Mouse (Mus musculus): ENCODE results near the gene Gm266.

DNA sequence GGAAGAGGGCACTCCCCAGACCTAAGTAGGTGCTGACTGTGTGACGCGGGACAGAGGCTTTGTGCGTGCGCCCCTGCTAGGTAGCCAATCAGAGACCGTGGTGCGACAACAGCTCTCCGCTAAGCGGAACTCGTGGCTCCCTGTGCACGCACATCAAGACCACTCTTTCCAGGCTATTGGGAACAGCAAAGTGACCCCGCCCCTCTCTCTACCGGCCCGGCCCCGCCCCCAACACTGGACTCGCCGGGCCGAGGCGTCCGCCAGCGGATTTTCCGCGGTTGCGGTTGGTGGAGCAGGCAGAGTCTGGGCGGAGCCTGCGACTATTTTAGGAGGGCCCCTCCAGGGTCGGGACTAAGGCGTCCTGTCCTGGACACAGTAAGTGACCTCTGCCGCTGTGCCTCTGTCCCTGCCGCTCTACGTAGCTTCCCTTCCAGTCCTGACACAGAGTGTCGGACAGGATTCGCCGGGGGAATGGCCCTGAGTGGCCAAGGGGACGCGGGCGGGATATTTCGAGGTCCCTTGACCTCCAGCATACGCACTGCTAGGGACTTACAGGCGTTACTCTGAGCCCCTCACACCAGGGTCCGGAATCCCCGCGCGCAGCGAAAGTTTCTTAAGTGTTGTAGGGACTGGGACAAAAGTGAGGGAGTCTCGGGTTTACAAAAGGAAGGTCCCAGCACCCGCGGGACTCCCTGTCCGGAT is 43.2 kb downstream of the Gm266 start, which contains the start of gene Tnfaip2:
- TF ChIP-seq EP300 (IDR thresholded peaks at IDR 0.05; ENCODE audit: low read depth), result no peak
- no peak for TF ChIP-seq CTCF (IDR thresholded peaks at IDR 0.05; ENCODE audit: low read depth)

Data from heart, postnatal 0 days (tissue).